Mouse (Mus musculus): ENCODE results near the gene Tmem132c. TPM values are rescaled to one million over a fixed set of nuclear protein-coding genes. Genes with fewer than 3 reads are reported as not detected.

Tmem132c gene
- polyA plus RNA-seq (2014; fragmentation: Nextera tagmentation; extraction: Ambion mirVana) = 18.6 and 21.1 TPM in 2 replicates

GRCm38 (mm10) chr5:127241136-127241924 is at the start of gene Tmem132c:
TSS of gene Tmem132c (plus strand) at chr5:127241808.
- DNase-seq (ENCODE audit: low spot score) (peak; percentile 90), ATAC-seq (ENCODE audit: low FRiP score) (peak; percentile 94)
- Histone ChIP-seq H3K9me3 (ENCODE audit: control insufficient read depth, low read length) (no peaks in the 10 kb centered on the region), H3K4me2 (replicated peaks; ENCODE audit: low read depth, low read length) (peak within 1 kb of the TSS; percentile 81), H3K27me3 (ENCODE audit: control insufficient read depth, insufficient read depth, low read length) (peaks cover 19% of the 10 kb centered on the region), H3K36me3 (ENCODE audit: control insufficient read depth, insufficient read depth, low read length) (no peaks in the 10 kb centered on the region), H3K9ac (ENCODE audit: low read depth, low read length) (peak within 1 kb of the TSS; percentile 58), H3K27ac (ENCODE audit: low read depth, low read length) (no peak within 1 kb of the TSS), H3K4me1 (replicated peaks; ENCODE audit: control insufficient read depth, insufficient read depth, low read length) (peaks cover 2% of the 10 kb centered on the region; the same call in 1 of the 2 replicates), H3K4me3 (ENCODE audit: low read depth, low read length) (peak within 1 kb of the TSS; percentile 61)
- WGBS = under 1% methylated on average over 43 of the region's 58 CpGs

GRCm38 (mm10) chr5:127191881-127192280 is 49.7 kb upstream of the Tmem132c start:
- Histone ChIP-seq H3K4me3 (ENCODE audit: low read depth, low read length) (no peak overlapping the region), H3K27me3 (ENCODE audit: control insufficient read depth, insufficient read depth, low read length) (no peaks in the 10 kb centered on the region), H3K4me2 (replicated peaks; ENCODE audit: low read depth, low read length) (no peak overlapping the region), H3K27ac (ENCODE audit: low read depth, low read length) (no peak overlapping the region), H3K4me1 (replicated peaks; ENCODE audit: control insufficient read depth, insufficient read depth, low read length) (no peaks in the 10 kb centered on the region), H3K36me3 (ENCODE audit: control insufficient read depth, insufficient read depth, low read length) (no peaks in the 10 kb centered on the region), H3K9me3 (ENCODE audit: control insufficient read depth, low read length) (no peaks in the 10 kb centered on the region), H3K9ac (ENCODE audit: low read depth, low read length) (no peak overlapping the region)
- WGBS = 28% methylated on average over 5 of the region's 5 CpGs
- peak; percentile 73 for DNase-seq (ENCODE audit: low spot score)
- no peak for ATAC-seq (ENCODE audit: low FRiP score)

DNA sequence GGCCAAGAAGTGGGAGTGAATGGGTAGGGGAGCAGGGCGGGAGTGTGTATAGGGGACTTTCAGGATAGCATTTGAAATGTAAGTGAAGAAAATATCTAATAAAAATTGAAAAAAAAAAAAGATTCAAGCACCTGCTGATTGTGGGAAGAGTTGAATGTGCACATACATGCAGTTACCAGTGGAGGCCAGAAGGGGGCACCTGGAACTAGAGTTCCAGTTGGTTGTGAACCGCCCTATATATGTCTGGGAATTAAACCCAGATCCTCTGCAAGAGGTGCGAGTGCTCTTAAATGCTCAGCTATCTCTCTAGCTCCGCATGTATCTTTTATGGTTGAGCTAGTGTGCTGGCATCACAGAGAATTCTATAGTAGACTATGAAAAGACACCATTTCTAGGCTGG is 42.8 kb upstream of the Tmem132c start:
- Histone ChIP-seq H3K36me3 (ENCODE audit: control insufficient read depth, insufficient read depth, low read length) (no peaks in the 10 kb centered on the region), H3K4me2 (replicated peaks; ENCODE audit: low read depth, low read length) (no peak overlapping the region), H3K4me3 (ENCODE audit: low read depth, low read length) (no peak overlapping the region), H3K27ac (ENCODE audit: low read depth, low read length) (no peak overlapping the region), H3K27me3 (ENCODE audit: control insufficient read depth, insufficient read depth, low read length) (no peaks in the 10 kb centered on the region), H3K9ac (ENCODE audit: low read depth, low read length) (no peak overlapping the region), H3K4me1 (replicated peaks; ENCODE audit: control insufficient read depth, insufficient read depth, low read length) (no peaks in the 10 kb centered on the region), H3K9me3 (ENCODE audit: control insufficient read depth, low read length) (no peaks in the 10 kb centered on the region)
- 58% methylated on average over 4 of the region's 4 CpGs for WGBS
- ATAC-seq (ENCODE audit: low FRiP score) = no peak
- peak; percentile 37 for DNase-seq (ENCODE audit: low spot score)

DNA sequence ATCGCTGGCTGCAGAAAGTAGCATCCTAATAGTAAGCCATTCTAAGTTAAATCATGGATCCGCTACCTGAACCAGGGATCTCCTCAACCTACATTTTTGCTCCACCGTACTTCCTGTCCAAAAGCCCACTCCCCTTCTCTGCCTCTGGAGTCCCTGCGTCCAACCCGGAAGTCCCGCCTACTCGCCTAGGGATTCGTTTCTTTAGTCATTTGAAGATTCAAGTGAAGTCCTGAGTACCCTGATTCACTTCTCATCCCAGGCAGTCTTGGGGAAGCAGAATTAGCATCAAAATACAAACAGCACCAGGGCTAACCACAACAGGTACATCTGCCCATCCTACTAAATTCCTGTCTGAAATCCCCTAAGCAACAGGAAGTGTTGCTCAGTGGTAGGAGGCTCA is 36.7 kb upstream of the Tmem132c start:
- ATAC-seq (ENCODE audit: low FRiP score) = no peak
- no peak for DNase-seq (ENCODE audit: low spot score)
- H3K4me3 ChIP-seq (ENCODE audit: low read depth, low read length) = no peak overlapping the region
- H3K4me1 ChIP-seq (replicated peaks; ENCODE audit: control insufficient read depth, insufficient read depth, low read length) = no peaks in the 10 kb centered on the region
- 84% methylated on average over 8 of the region's 8 CpGs for WGBS
- no peaks in the 10 kb centered on the region for H3K36me3 ChIP-seq (ENCODE audit: control insufficient read depth, insufficient read depth, low read length)
- H3K4me2 ChIP-seq (replicated peaks; ENCODE audit: low read depth, low read length) = no peak overlapping the region
- H3K9me3 ChIP-seq (ENCODE audit: control insufficient read depth, low read length) = no peaks in the 10 kb centered on the region
- H3K9ac ChIP-seq (ENCODE audit: low read depth, low read length) = no peak overlapping the region
- no peak overlapping the region for H3K27ac ChIP-seq (ENCODE audit: low read depth, low read length)
- H3K27me3 ChIP-seq (ENCODE audit: control insufficient read depth, insufficient read depth, low read length) = no peaks in the 10 kb centered on the region

DNA sequence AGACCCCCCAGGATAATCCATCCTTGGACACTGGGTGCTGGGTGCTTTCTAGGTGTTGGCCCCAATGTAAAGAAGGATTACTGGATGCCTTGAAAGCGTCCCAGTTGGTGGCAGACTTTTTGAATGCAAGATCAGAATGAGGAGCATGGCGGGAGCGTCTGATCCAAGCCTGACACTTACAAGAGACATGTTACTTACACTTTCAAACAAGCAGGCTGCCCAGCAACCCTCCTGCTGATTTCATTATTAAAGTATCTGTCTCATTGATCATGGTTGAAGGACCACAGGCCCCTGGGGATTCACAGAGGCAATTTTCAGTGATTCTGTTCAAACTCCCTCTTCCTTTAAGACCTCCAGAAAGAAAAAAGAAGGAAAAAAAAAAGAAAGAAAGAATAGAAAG is 25.2 kb upstream of the Tmem132c start:
- 41% methylated on average over 3 of the region's 3 CpGs for WGBS
- no peak for ATAC-seq (ENCODE audit: low FRiP score)
- Histone ChIP-seq H3K9ac (ENCODE audit: low read depth, low read length) (no peak overlapping the region), H3K27ac (ENCODE audit: low read depth, low read length) (no peak overlapping the region), H3K9me3 (ENCODE audit: control insufficient read depth, low read length) (no peaks in the 10 kb centered on the region), H3K4me1 (replicated peaks; ENCODE audit: control insufficient read depth, insufficient read depth, low read length) (no peaks in the 10 kb centered on the region), H3K27me3 (ENCODE audit: control insufficient read depth, insufficient read depth, low read length) (no peaks in the 10 kb centered on the region), H3K4me3 (ENCODE audit: low read depth, low read length) (no peak overlapping the region), H3K36me3 (ENCODE audit: control insufficient read depth, insufficient read depth, low read length) (no peaks in the 10 kb centered on the region), H3K4me2 (replicated peaks; ENCODE audit: low read depth, low read length) (no peak overlapping the region)
- no peak for DNase-seq (ENCODE audit: low spot score)

- Histone ChIP-seq H3K4me2 (replicated peaks; ENCODE audit: low read depth, low read length) (no peak overlapping the region), H3K27ac (ENCODE audit: low read depth, low read length) (no peak overlapping the region)
Measured at GRCm38 (mm10) chr5:127217725-127218124, 23.9 kb upstream of the Tmem132c start.

GRCm38 (mm10) chr5:127227929-127228595 is 13.5 kb upstream of the Tmem132c start:
- peak overlapping the region; percentile 18; the same call in 1 of the 2 replicates for H3K4me3 ChIP-seq (ENCODE audit: low read depth, low read length)
- 0 out of 2 replicates have a peak overlapping the region, but pooled peaks have one; percentile 13 for H3K27ac ChIP-seq (ENCODE audit: low read depth, low read length)
- peak; percentile 85 for ATAC-seq (ENCODE audit: low FRiP score)
- H3K27me3 ChIP-seq (ENCODE audit: control insufficient read depth, insufficient read depth, low read length) = peaks cover 2% of the 10 kb centered on the region; the same call in 1 of the 2 replicates
- WGBS = 4% methylated on average over 14 of the region's 14 CpGs
- DNase-seq (ENCODE audit: low spot score) = peak; percentile 75
- H3K9ac ChIP-seq (ENCODE audit: low read depth, low read length) = no peak overlapping the region
- H3K9me3 ChIP-seq (ENCODE audit: control insufficient read depth, low read length) = no peaks in the 10 kb centered on the region
- peak overlapping the region; percentile 43 for H3K4me2 ChIP-seq (replicated peaks; ENCODE audit: low read depth, low read length)
- H3K36me3 ChIP-seq (ENCODE audit: control insufficient read depth, insufficient read depth, low read length) = no peaks in the 10 kb centered on the region
- no peaks in the 10 kb centered on the region for H3K4me1 ChIP-seq (replicated peaks; ENCODE audit: control insufficient read depth, insufficient read depth, low read length)

More at GRCm38 (mm10) chr5:127217725-127218124, 23.9 kb upstream of the Tmem132c start:
- no peak for ATAC-seq (ENCODE audit: low FRiP score)
- H3K27me3 ChIP-seq (ENCODE audit: control insufficient read depth, insufficient read depth, low read length) = no peaks in the 10 kb centered on the region
- H3K9me3 ChIP-seq (ENCODE audit: control insufficient read depth, low read length) = no peaks in the 10 kb centered on the region
- DNase-seq (ENCODE audit: low spot score) = no peak
- 65% methylated on average over 6 of the region's 6 CpGs for WGBS
- no peaks in the 10 kb centered on the region for H3K36me3 ChIP-seq (ENCODE audit: control insufficient read depth, insufficient read depth, low read length)
- H3K4me1 ChIP-seq (replicated peaks; ENCODE audit: control insufficient read depth, insufficient read depth, low read length) = no peaks in the 10 kb centered on the region
- no peak overlapping the region for H3K9ac ChIP-seq (ENCODE audit: low read depth, low read length)
- no peak overlapping the region for H3K4me3 ChIP-seq (ENCODE audit: low read depth, low read length)

DNA sequence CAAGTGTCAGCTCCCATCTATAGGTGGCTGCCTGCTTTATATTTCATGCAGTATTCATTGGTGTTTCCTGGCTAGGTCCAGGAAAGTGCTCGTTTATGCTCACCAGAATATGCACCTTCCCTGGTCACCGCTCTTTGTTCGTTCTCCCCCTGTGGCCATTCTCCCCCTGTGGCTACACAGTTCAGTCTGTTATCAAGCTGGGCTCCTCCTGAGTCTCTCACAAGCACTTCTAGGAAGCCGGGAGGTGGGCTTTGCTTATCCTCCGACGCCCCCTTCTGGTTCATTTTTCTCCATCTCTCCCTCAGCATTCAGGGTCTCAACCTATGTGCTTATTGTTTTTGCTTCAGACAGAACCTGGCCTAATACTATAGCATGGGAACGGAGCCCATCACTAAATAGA is 6.9 kb upstream of the Tmem132c start:
- H3K27me3 ChIP-seq (ENCODE audit: control insufficient read depth, insufficient read depth, low read length) = peaks cover 4% of the 10 kb centered on the region
- no peaks in the 10 kb centered on the region for H3K9me3 ChIP-seq (ENCODE audit: control insufficient read depth, low read length)
- H3K9ac ChIP-seq (ENCODE audit: low read depth, low read length) = no peak overlapping the region
- peak overlapping the region; percentile 40; the same call in 1 of the 2 replicates for H3K27ac ChIP-seq (ENCODE audit: low read depth, low read length)
- H3K4me3 ChIP-seq (ENCODE audit: low read depth, low read length) = no peak overlapping the region
- H3K36me3 ChIP-seq (ENCODE audit: control insufficient read depth, insufficient read depth, low read length) = no peaks in the 10 kb centered on the region
- H3K4me2 ChIP-seq (replicated peaks; ENCODE audit: low read depth, low read length) = no peak overlapping the region
- H3K4me1 ChIP-seq (replicated peaks; ENCODE audit: control insufficient read depth, insufficient read depth, low read length) = no peaks in the 10 kb centered on the region; the same call in 1 of the 2 replicates
- ATAC-seq (ENCODE audit: low FRiP score) (peak; percentile 79), DNase-seq (ENCODE audit: low spot score) (peak; percentile 85)
- WGBS = 2% methylated on average over 7 of the region's 7 CpGs

Data from hindbrain, embryonic 11.5 days (tissue).